Mouse (Mus musculus) forebrain, postnatal 0 days (tissue): Measurements from ENCODE around the gene Rfng. TPM values are rescaled to one million over a fixed set of nuclear protein-coding genes. Genes with fewer than 3 reads are reported as not detected.

ENCODE experiments used
- ATAC-seq: fragments of 200-750 bp; cut with Nextera tagmentation; 2 replicates; pipeline ENCODE4 v1.8.0; 2017; ENCODE audit warnings: mild to moderate bottlenecking, moderate library complexity
- DNase-seq: peaks from one replicate; pipeline ENCODE4 v3.0.0-alpha.2; 2015
- H3K27ac ChIP-seq: fragments of 300-500 bp; sonication (generic); 2 replicates; pipeline ENCODE4 v1.5.1; 2014; ENCODE audit warnings: low read depth, mild to moderate bottlenecking, antibody characterized with exemption, low read length, moderate library complexity, mixed read lengths
- H3K27me3 ChIP-seq: fragments of 300-500 bp; sonication (generic); 2 replicates; pipeline ENCODE4 v1.6.1; 2014; ENCODE audit warnings: mild to moderate bottlenecking, low read length, mixed read lengths; ENCODE audit not compliant: insufficient read depth
- H3K36me3 ChIP-seq: fragments of 300-500 bp; sonication (generic); 2 replicates; pipeline ENCODE4 v1.6.1; 2014; ENCODE audit warnings: mild to moderate bottlenecking, moderate library complexity; ENCODE audit not compliant: insufficient read depth
- H3K4me1 ChIP-seq: fragments of 300-500 bp; sonication (generic); 2 replicates; pipeline ENCODE4 v1.6.1; 2014; ENCODE audit warnings: antibody characterized with exemption; ENCODE audit not compliant: insufficient read depth
- H3K4me2 ChIP-seq: fragments of 300-500 bp; sonication (generic); 2 replicates; pipeline ENCODE4 v1.6.1; 2014; ENCODE audit warnings: low read depth, mild to moderate bottlenecking, moderate library complexity
- H3K4me3 ChIP-seq: fragments of 300-500 bp; sonication (generic); 2 replicates; pipeline ENCODE4 v1.5.1; 2014; ENCODE audit warnings: low read depth, low read length, mixed read lengths
- H3K9ac ChIP-seq: fragments of 300-500 bp; sonication (generic); 2 replicates; pipeline ENCODE4 v1.6.1; 2014; ENCODE audit warnings: mild to moderate bottlenecking
- H3K9me3 ChIP-seq: fragments of 300-500 bp; sonication (generic); 2 replicates; pipeline ENCODE4 v1.6.1; 2016; ENCODE audit warnings: low read length
- CTCF ChIP-seq: sonication (generic); IDR thresholded peaks from 2 replicates; pipeline ENCODE4 v1.5.1; 2016; ENCODE audit warnings: antibody characterized with exemption, control low read depth, low read depth
- WGBS: fragments of 180-500 bp; shearing (Covaris S2); extraction: QIAGEN DNeasy Blood & Tissue Kit; methylation state at CpG from one replicate; pipeline ENCODE4 v1.1.7; 2014; 5-methylcytosine and 5-hydroxymethylcytosine counted together
- polyA plus RNA-seq: library from polyadenylated mRNA; unstranded; fragments of >200 nt; fragmentation: Nextera tagmentation; extraction: Ambion mirVana; gene quantifications from 2 replicates; pipeline ENCODE4 v1.2.1, GENCODE M21; 2015
- total RNA-seq: library from RNA; depleted of rRNA; stranded (reverse); fragments of >200 nt; gene quantifications from 2 replicates; pipeline ENCODE4 v1.2.3, GENCODE M21; 2014

The Rfng gene
- total and polyA plus RNA-seq, 2 experiments from 2014 or later, result 82.8 to 125 TPM

GRCm38 (mm10) chr11:120822321-120822720 lies 38.3 kb upstream of the Rfng start:
- TF ChIP-seq CTCF, result no peak
- H3K27ac ChIP-seq, result no peak overlapping the region
- no peak for DNase-seq

GRCm38 (mm10) chr11:120821076-120821922 lies 37.3 kb upstream of the Rfng start:
- H3K4me2 ChIP-seq, result peak overlapping the region; percentile 93
- H3K9me3 ChIP-seq, result no peaks in the 10 kb centered on the region
- DNase-seq (no peak), ATAC-seq (no peak)
- H3K27ac ChIP-seq, result no peak overlapping the region
- 68% methylated on average over 14 of the region's 14 CpGs for WGBS
- peak overlapping the region; percentile 11; the same call in 1 of the 2 replicates for H3K4me3 ChIP-seq
- peaks cover 55% of the 10 kb centered on the region for H3K36me3 ChIP-seq
- H3K9ac ChIP-seq, result peak overlapping the region; percentile 10; the same call in 1 of the 2 replicates
- no peaks in the 10 kb centered on the region for H3K27me3 ChIP-seq
- TF ChIP-seq CTCF, result no peak
- peaks cover 25% of the 10 kb centered on the region for H3K4me1 ChIP-seq

More at GRCm38 (mm10) chr11:120822321-120822720, 38.3 kb upstream of the Rfng start:
- Histone ChIP-seq H3K4me1 (peaks cover 25% of the 10 kb centered on the region), H3K4me3 (peak overlapping the region; percentile 75), H3K4me2 (peak overlapping the region; percentile 93), H3K27me3 (no peaks in the 10 kb centered on the region), H3K9ac (peak overlapping the region; percentile 88), H3K36me3 (peaks cover 47% of the 10 kb centered on the region), H3K9me3 (no peaks in the 10 kb centered on the region)
- WGBS, result 65% methylated on average over 4 of the region's 4 CpGs
- ATAC-seq, result no peak

GRCm38 (mm10) chr11:120820546-120820945 lies 36.5 kb upstream of the Rfng start:
- ATAC-seq (no peak), DNase-seq (no peak)
- no peaks in the 10 kb centered on the region for H3K27me3 ChIP-seq
- H3K27ac ChIP-seq, result no peak overlapping the region
- peaks cover 24% of the 10 kb centered on the region for H3K4me1 ChIP-seq
- 79% methylated on average over 14 of the region's 14 CpGs for WGBS
- H3K9me3 ChIP-seq, result no peaks in the 10 kb centered on the region
- no peak overlapping the region for H3K4me3 ChIP-seq
- no peak for TF ChIP-seq CTCF
- no peak overlapping the region; the same call in 1 of the 2 replicates for H3K4me2 ChIP-seq
- H3K36me3 ChIP-seq, result peaks cover 59% of the 10 kb centered on the region
- H3K9ac ChIP-seq, result no peak overlapping the region

- Histone ChIP-seq H3K4me2 (no peak overlapping the region), H3K9me3 (no peaks in the 10 kb centered on the region), H3K27me3 (no peaks in the 10 kb centered on the region), H3K27ac (no peak overlapping the region), H3K36me3 (peaks cover 69% of the 10 kb centered on the region), H3K4me1 (peaks cover 17% of the 10 kb centered on the region), H3K4me3 (no peak overlapping the region), H3K9ac (no peak overlapping the region)
- ATAC-seq (no peak), DNase-seq (no peak)
- 90% methylated on average over 6 of the region's 6 CpGs for WGBS
- no peak for TF ChIP-seq CTCF
Observed at GRCm38 (mm10) chr11:120819556-120819955, 35.5 kb upstream of the Rfng start.

GRCm38 (mm10) chr11:120818251-120818650 lies 34.2 kb upstream of the Rfng start:
- Histone ChIP-seq H3K27me3 (no peaks in the 10 kb centered on the region), H3K9ac (no peak overlapping the region), H3K36me3 (peaks cover 82% of the 10 kb centered on the region), H3K4me2 (no peak overlapping the region), H3K9me3 (no peaks in the 10 kb centered on the region), H3K27ac (no peak overlapping the region), H3K4me1 (peaks cover 17% of the 10 kb centered on the region), H3K4me3 (no peak overlapping the region)
- DNase-seq, result no peak
- TF ChIP-seq CTCF, result no peak
- 96% methylated on average over 13 of the region's 13 CpGs for WGBS
- ATAC-seq, result no peak

- H3K9ac ChIP-seq, result no peak overlapping the region
- no peaks in the 10 kb centered on the region for H3K27me3 ChIP-seq
- TF ChIP-seq CTCF, result no peak
- no peaks in the 10 kb centered on the region for H3K9me3 ChIP-seq
- no peak overlapping the region for H3K4me2 ChIP-seq
- WGBS, result 93% methylated on average over 6 of the region's 6 CpGs
- H3K36me3 ChIP-seq, result peaks cover 91% of the 10 kb centered on the region
- DNase-seq (no peak), ATAC-seq (no peak)
- no peak overlapping the region for H3K27ac ChIP-seq
- H3K4me3 ChIP-seq, result no peak overlapping the region
- H3K4me1 ChIP-seq, result peaks cover 11% of the 10 kb centered on the region
Observed at GRCm38 (mm10) chr11:120817358-120817757, 33.4 kb upstream of the Rfng start.

- H3K9me3 ChIP-seq, result no peaks in the 10 kb centered on the region
- 89% methylated on average over 16 of the region's 16 CpGs for WGBS
- H3K27ac ChIP-seq, result no peak overlapping the region
- ATAC-seq, result no peak
- no peak overlapping the region for H3K4me2 ChIP-seq
- no peaks in the 10 kb centered on the region for H3K4me1 ChIP-seq
- no peak overlapping the region for H3K4me3 ChIP-seq
- no peak for TF ChIP-seq CTCF
- no peak overlapping the region for H3K9ac ChIP-seq
- no peak for DNase-seq
- H3K27me3 ChIP-seq, result no peaks in the 10 kb centered on the region
- H3K36me3 ChIP-seq, result peaks cover 100% of the 10 kb centered on the region
Observed at GRCm38 (mm10) chr11:120812068-120812467, 28.1 kb upstream of the Rfng start.
